Mouse (Mus musculus) stomach, postnatal 0 days (tissue): ENCODE measurements around the gene Chd5.

Experiments used
- CTCF ChIP-seq: IDR thresholded peaks from 2 replicates; pipeline ENCODE4 v1.5.1; 2016; ENCODE audit warnings: antibody characterized with exemption, low read depth, mild to moderate bottlenecking, moderate library complexity
- EP300 ChIP-seq: optimal IDR thresholded peaks from 2 replicates; pipeline ENCODE3; 2016; ENCODE audit warnings: antibody characterized with exemption

DNA sequence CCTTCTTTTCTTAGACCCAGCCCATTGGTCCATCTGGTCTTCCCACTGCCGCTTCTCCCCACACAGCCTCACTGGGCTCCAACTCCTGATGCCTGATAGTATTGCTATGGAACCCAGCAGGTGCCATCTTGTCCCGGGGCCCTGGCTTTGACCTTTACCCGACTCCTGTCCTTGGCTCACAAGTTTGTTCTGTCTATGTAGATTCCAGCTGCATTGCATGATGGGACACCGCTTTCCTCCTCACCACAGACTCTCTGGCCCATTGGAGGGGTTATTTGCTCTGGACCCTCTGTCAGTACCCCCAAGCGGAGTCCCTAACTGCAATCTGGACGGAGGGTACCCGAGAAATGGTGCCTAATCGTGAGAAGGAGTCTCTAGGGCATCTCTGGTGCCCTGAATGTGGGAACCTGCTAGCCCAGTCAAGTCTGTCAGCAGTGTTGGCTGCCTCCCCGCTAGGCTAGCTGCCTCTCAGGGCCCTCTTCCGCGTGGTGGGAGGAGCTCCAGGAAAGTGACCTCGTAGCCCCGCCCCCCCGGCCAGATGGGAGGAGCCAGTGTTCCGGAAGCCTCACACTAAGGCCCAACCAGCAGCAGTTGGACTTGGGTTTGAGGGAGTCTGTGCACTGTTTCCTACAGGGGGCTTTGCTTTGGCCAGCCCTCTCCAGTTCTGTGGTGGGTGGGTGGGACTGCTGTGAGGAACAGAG lies 2.3 kb downstream of the Chd5 start:
- no peak for TF ChIP-seq CTCF
- no peak for TF ChIP-seq EP300
